Mouse (Mus musculus) lung, postnatal 0 days (tissue): ENCODE measurements around the gene Tbc1d2b. TPM values are rescaled to one million over a fixed set of nuclear protein-coding genes. Genes with fewer than 3 reads are reported as not detected.

Source experiments
- ATAC-seq: fragments of 200-750 bp; cut with Nextera tagmentation; 2 replicates; pipeline ENCODE4 v1.8.0; 2017; ENCODE audit warnings: moderate library complexity
- DNase-seq: peaks from one replicate; pipeline ENCODE4 v3.0.0-alpha.2; 2016; ENCODE audit warnings: low spot score
- H3K27ac ChIP-seq: fragments of 300-500 bp; sonication (generic); 2 replicates; pipeline ENCODE4 v1.5.1; 2014; ENCODE audit warnings: antibody characterized with exemption, mild to moderate bottlenecking, low read length, mixed read lengths
- H3K27me3 ChIP-seq: fragments of 300-500 bp; sonication (generic); replicated peaks from 2 replicates; pipeline ENCODE4 v1.6.1; 2014; ENCODE audit warnings: low read length, mixed read lengths; ENCODE audit not compliant: insufficient read depth
- H3K36me3 ChIP-seq: fragments of 300-500 bp; sonication (generic); 2 replicates; pipeline ENCODE4 v1.6.1; 2014; ENCODE audit warnings: low read length, mixed read lengths; ENCODE audit not compliant: insufficient read depth
- H3K4me1 ChIP-seq: fragments of 300-500 bp; sonication (generic); 2 replicates; pipeline ENCODE4 v1.6.1; 2014; ENCODE audit warnings: antibody characterized with exemption, low read depth, low read length, mixed read lengths; ENCODE audit not compliant: insufficient read depth
- H3K4me2 ChIP-seq: fragments of 300-500 bp; sonication (generic); replicated peaks from 2 replicates; pipeline ENCODE4 v1.6.1; 2014; ENCODE audit warnings: low read depth, mild to moderate bottlenecking, low read length, moderate library complexity, mixed read lengths
- H3K4me3 ChIP-seq: fragments of 300-500 bp; sonication (generic); 2 replicates; pipeline ENCODE4 v1.5.1; 2014; ENCODE audit warnings: low read depth, low read length
- H3K9ac ChIP-seq: fragments of 300-500 bp; sonication (generic); replicated peaks from 2 replicates; pipeline ENCODE4 v1.6.1; 2014; ENCODE audit warnings: low read depth, mild to moderate bottlenecking
- H3K9me3 ChIP-seq: fragments of 300-500 bp; sonication (generic); 2 replicates; pipeline ENCODE4 v1.6.1; 2016; ENCODE audit warnings: low read length, mixed read lengths
- CTCF ChIP-seq: IDR thresholded peaks from 2 replicates; pipeline ENCODE4 v1.5.1; 2016; ENCODE audit warnings: antibody characterized with exemption, mild to moderate bottlenecking
- EP300 ChIP-seq: IDR thresholded peaks from 2 replicates; pipeline ENCODE4 v1.6.1; 2016; ENCODE audit warnings: antibody characterized with exemption, mild to moderate bottlenecking, control low read depth
- WGBS: fragments of 180-500 bp; shearing (Covaris S2); extraction: QIAGEN DNeasy Blood & Tissue Kit; methylation state at CpG from one replicate; pipeline ENCODE4 v1.1.7; 2014; 5-methylcytosine and 5-hydroxymethylcytosine counted together
- polyA plus RNA-seq: library from polyadenylated mRNA; unstranded; fragments of >200 nt; fragmentation: Nextera tagmentation; extraction: Ambion mirVana; gene quantifications from 2 replicates; pipeline ENCODE4 v1.2.1, GENCODE M21; 2015

The Tbc1d2b gene
- polyA plus RNA-seq, 1 experiment from 2014 or later, result 9.5 TPM

- no peaks in the 10 kb centered on the region for H3K9me3 ChIP-seq
- peak; percentile 79 for ATAC-seq
- no peak overlapping the region for H3K4me2 ChIP-seq
- no peak overlapping the region for H3K4me3 ChIP-seq
- DNase-seq, result peak; percentile 79
- H3K27ac ChIP-seq, result no peak overlapping the region
- H3K4me1 ChIP-seq, result peaks cover 23% of the 10 kb centered on the region
- 42% methylated on average over 6 of the region's 6 CpGs for WGBS
- no peaks in the 10 kb centered on the region; the same call in 1 of the 2 replicates for H3K36me3 ChIP-seq
- no peak for TF ChIP-seq CTCF
- TF ChIP-seq EP300, result no peak
- H3K9ac ChIP-seq, result no peak overlapping the region
- no peaks in the 10 kb centered on the region for H3K27me3 ChIP-seq
These were observed 14.7 kb downstream of the Tbc1d2b start for GRCm38 (mm10) chr9:90255844-90256405.

- TF ChIP-seq CTCF (no peak), EP300 (no peak)
- H3K9ac ChIP-seq, result no peak overlapping the region
- H3K9me3 ChIP-seq, result no peaks in the 10 kb centered on the region
- no peak overlapping the region for H3K4me2 ChIP-seq
- no peak overlapping the region for H3K27ac ChIP-seq
- ATAC-seq, result no peak
- WGBS, result 72% methylated on average over 2 of the region's 2 CpGs
- DNase-seq, result no peak
- no peaks in the 10 kb centered on the region; the same call in 1 of the 2 replicates for H3K36me3 ChIP-seq
- no peak overlapping the region for H3K4me3 ChIP-seq
- H3K4me1 ChIP-seq, result peaks cover 6% of the 10 kb centered on the region
- no peaks in the 10 kb centered on the region for H3K27me3 ChIP-seq
These were observed 17.4 kb downstream of the Tbc1d2b start for GRCm38 (mm10) chr9:90253181-90253580.

GRCm38 (mm10) chr9:90250964-90251750 is 19.4 kb downstream of the Tbc1d2b start:
- peaks cover 5% of the 10 kb centered on the region; the same call in 1 of the 2 replicates for H3K36me3 ChIP-seq
- no peaks in the 10 kb centered on the region for H3K27me3 ChIP-seq
- WGBS, result 78% methylated on average over 13 of the region's 13 CpGs
- H3K4me1 ChIP-seq, result peaks cover 2% of the 10 kb centered on the region; the same call in 1 of the 2 replicates
- DNase-seq (no peak), ATAC-seq (no peak)
- no peak for TF ChIP-seq EP300
- no peak for TF ChIP-seq CTCF
- no peak overlapping the region for H3K4me2 ChIP-seq
- no peaks in the 10 kb centered on the region for H3K9me3 ChIP-seq
- H3K4me3 ChIP-seq, result no peak overlapping the region
- H3K9ac ChIP-seq, result no peak overlapping the region
- no peak overlapping the region for H3K27ac ChIP-seq

DNA sequence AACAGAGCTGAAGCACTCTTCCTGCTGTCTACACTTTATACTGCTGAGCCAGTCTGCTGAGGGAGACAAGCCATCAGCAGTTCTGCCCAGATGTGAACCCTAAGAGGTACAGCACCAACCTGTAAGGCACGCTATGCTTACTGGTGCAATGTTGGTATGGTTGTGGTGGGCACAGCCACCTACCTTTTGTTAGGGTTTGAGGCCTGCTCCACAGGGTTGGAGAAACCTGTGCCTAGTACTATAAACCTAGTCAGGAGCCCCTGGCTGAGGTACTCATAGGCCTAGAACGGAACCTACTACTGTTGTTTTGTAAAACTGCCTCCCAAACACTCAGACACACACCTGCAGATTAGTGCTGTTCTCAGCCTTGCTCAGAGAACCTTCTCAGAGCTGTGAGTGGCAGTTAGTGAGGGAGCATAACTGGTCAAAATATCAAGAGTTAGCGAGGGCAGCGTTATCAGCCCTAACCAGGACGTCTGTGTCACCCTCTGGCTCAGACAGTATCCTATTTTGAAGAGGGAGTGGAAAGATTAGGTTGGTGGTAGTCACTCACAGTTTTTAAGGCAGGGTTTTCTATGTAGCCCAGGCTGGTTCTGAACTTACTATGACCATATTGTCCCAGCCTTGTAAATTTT is 20.3 kb downstream of the Tbc1d2b start:
- WGBS, result 72% methylated on average over 5 of the region's 5 CpGs
- H3K27me3 ChIP-seq, result no peaks in the 10 kb centered on the region
- no peaks in the 10 kb centered on the region for H3K4me1 ChIP-seq
- H3K27ac ChIP-seq, result no peak overlapping the region
- H3K9me3 ChIP-seq, result no peaks in the 10 kb centered on the region
- no peak for DNase-seq
- no peak overlapping the region for H3K9ac ChIP-seq
- no peak for ATAC-seq
- H3K4me3 ChIP-seq, result no peak overlapping the region
- H3K4me2 ChIP-seq, result no peak overlapping the region
- H3K36me3 ChIP-seq, result peaks cover 5% of the 10 kb centered on the region; the same call in 1 of the 2 replicates
- TF ChIP-seq EP300, result no peak

DNA sequence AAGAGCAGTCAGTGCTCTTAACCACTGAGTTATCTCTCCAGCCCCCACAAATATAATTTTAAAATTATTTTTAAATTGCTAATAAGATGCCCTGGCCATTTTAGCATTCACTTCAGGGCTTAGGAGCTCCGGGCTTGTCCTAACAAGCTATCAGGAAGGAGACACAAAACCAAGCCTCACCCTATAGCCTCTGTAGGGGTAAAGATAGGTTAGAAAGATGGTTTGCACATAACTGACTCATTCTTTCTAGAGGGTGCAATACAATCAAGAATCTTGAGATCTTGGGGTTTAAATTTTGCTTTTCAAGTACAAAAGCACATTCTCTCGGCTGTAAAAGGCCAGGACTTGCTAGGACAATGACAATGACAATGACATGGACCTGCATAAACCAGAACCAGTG is 21.6 kb downstream of the Tbc1d2b start:
- H3K9me3 ChIP-seq, result no peaks in the 10 kb centered on the region
- H3K4me2 ChIP-seq, result no peak overlapping the region
- WGBS, result 94% methylated on average over 2 of the region's 2 CpGs
- H3K36me3 ChIP-seq, result peaks cover 5% of the 10 kb centered on the region; the same call in 1 of the 2 replicates
- ATAC-seq (no peak), DNase-seq (no peak)
- H3K27me3 ChIP-seq, result no peaks in the 10 kb centered on the region
- H3K27ac ChIP-seq, result no peak overlapping the region
- no peaks in the 10 kb centered on the region for H3K4me1 ChIP-seq
- no peak overlapping the region for H3K4me3 ChIP-seq
- H3K9ac ChIP-seq, result no peak overlapping the region
- TF ChIP-seq EP300, result no peak
- TF ChIP-seq CTCF, result no peak

GRCm38 (mm10) chr9:90248326-90248725 is 22.3 kb downstream of the Tbc1d2b start:
- H3K36me3 ChIP-seq, result 0 out of 2 replicates have a peak, but pooled peaks cover 5% of the 10 kb centered on the region
- H3K4me1 ChIP-seq, result no peaks in the 10 kb centered on the region
- H3K9ac ChIP-seq, result no peak overlapping the region
- no peak for TF ChIP-seq CTCF
- no peak for TF ChIP-seq EP300
- ATAC-seq (no peak), DNase-seq (no peak)
- no peaks in the 10 kb centered on the region for H3K27me3 ChIP-seq
- H3K9me3 ChIP-seq, result no peaks in the 10 kb centered on the region
- 81% methylated on average over 7 of the region's 7 CpGs for WGBS
- H3K27ac ChIP-seq, result no peak overlapping the region
- H3K4me2 ChIP-seq, result no peak overlapping the region
- H3K4me3 ChIP-seq, result no peak overlapping the region
